8 mouse cellular contexts compared by ENCODE assay signal in genomic region chrX:56597887-56598640, GRCm38 (mm10). TPM values are rescaled to one million over a fixed set of nuclear protein-coding genes. Genes with fewer than 3 reads are reported as not detected.
A peak's percentile ranks its signal among the peaks of the same experiment; 100 is the strongest.
DNase-seq lines count a peak whose midpoint lies in the region; ATAC-seq lines count a peak whose summit lies in the region.

Gene Mmgt1, minus strand, starts transcription at chrX:56598069.

- H3K27me3 ChIP-seq in hindbrain, embryonic 11.5 days (ENCODE audit: control insufficient read depth, insufficient read depth, low read length), result no peaks in the 10 kb centered on the region

- no peaks in the 10 kb centered on the region for H3K36me3 ChIP-seq in hindbrain, embryonic 11.5 days (ENCODE audit: control insufficient read depth, insufficient read depth, low read length)

- no peaks in the 10 kb centered on the region for H3K4me1 ChIP-seq in hindbrain, embryonic 11.5 days (replicated peaks; ENCODE audit: control insufficient read depth, insufficient read depth, low read length)

- H3K9ac ChIP-seq in hindbrain, embryonic 11.5 days (ENCODE audit: low read depth, low read length), result peak within 1 kb of the TSS; percentile 81

- DNase-seq in Muller cell, postnatal 12 days (ENCODE audit: inconsistent ontology term), result peak; percentile 94
- peak; percentile 97 for DNase-seq in cerebellum, adult 9-11 months
- DNase-seq in frontal cortex, adult 2 months (ENCODE audit: extremely low spot score in 1 of 2, low spot score in 1 of 2), result peak; percentile 90 to 92
- DNase-seq in hindbrain, embryonic 11.5 days (ENCODE audit: low spot score), result peak; percentile 89
- DNase-seq in layer of hippocampus, postnatal 10 days (ENCODE audit: low spot score in 2 of 2), result peak; percentile 86 to 89
- DNase-seq in lung, postnatal 10 days, result peak; percentile 95
- peak; percentile 89 for DNase-seq in ovary, postnatal 36 days (ENCODE audit: low spot score)
- peak; percentile 85 for DNase-seq in thymus, postnatal 25 days

- peak within 1 kb of the TSS; percentile 40 for H3K4me2 ChIP-seq in hindbrain, embryonic 11.5 days (replicated peaks; ENCODE audit: low read depth, low read length)

- H3K4me3 ChIP-seq in hindbrain, embryonic 11.5 days (ENCODE audit: low read depth, low read length), result peak within 1 kb of the TSS; percentile 67

- peak within 1 kb of the TSS; percentile 68 for H3K27ac ChIP-seq in hindbrain, embryonic 11.5 days (ENCODE audit: low read depth, low read length)

- peak; percentile 99 for ATAC-seq in hindbrain, embryonic 11.5 days (ENCODE audit: low FRiP score)

- 15% methylated on average over 41 of the region's 44 CpGs for WGBS in hindbrain, embryonic 11.5 days

- H3K9me3 ChIP-seq in hindbrain, embryonic 11.5 days (ENCODE audit: control insufficient read depth, low read length), result no peaks in the 10 kb centered on the region

RNA-seq across cellular contexts. Expression of gene Mmgt1, which starts in this region (rescaled TPM):
- 22.4 and 23.2 TPM in 2 replicates for polyA plus RNA-seq in frontal cortex, adult 2 months (2012; rRNA removed)
- 49.1 and 50.1 TPM in 2 replicates for polyA plus RNA-seq in hindbrain, embryonic 11.5 days (2014; fragmentation: Nextera tagmentation; extraction: Ambion mirVana)
- total RNA-seq in layer of hippocampus, postnatal 10 days (2021), result 10 to 100 TPM; 35.0 to 37.1 TPM

Comparison
In these comparisons a context has a peak if more than half of its experiments do, and no peak if none do; other contexts are left out.
1. Peak in every context shown above with its lines: DNase-seq, ATAC-seq, H3K4me3 ChIP-seq and H3K27ac ChIP-seq.